Mouse (Mus musculus): ENCODE data around the gene Gm9821. TPM values are rescaled to one million over a fixed set of nuclear protein-coding genes. Genes with fewer than 3 reads are reported as not detected.

Gene Gm9821
- not detected for total RNA-seq (2023)

GRCm38 (mm10) chr2:91945483-91945882 lies at the start of gene Gm9821:
Gene Gm9821, plus strand, starts transcription at chr2:91945703.

GRCm38 (mm10) chr2:91926949-91927348 lies 18.6 kb upstream of the Gm9821 start, which contains the start of gene Chrm4:
Gene Chrm4, plus strand, starts transcription at chr2:91927249.

GRCm38 (mm10) chr2:91932160-91932711 lies 13.3 kb upstream of the Gm9821 start, which contains the start of gene Mdk:
Gene Mdk, minus strand, starts transcription at chr2:91932297.

GRCm38 (mm10) chr2:91975581-91976541 lies 30.4 kb downstream of the Gm9821 start, which contains the start of gene Dgkz:
Gene Dgkz, minus strand, starts transcription at chr2:91975864.

Other genes starting within 250 kb of the Gm9821 start
- 10 to 100 TPM; 23.5 to 23.6 TPM for gene Atg13, start 235.1 kb upstream of the Gm9821 start, total RNA-seq (2023)
- 1 to 10 TPM; 2.6 to 3.6 TPM for gene Harbi1, start 234.9 kb upstream of the Gm9821 start, total RNA-seq (2023)
- gene Ambra1, start 215.6 kb upstream of the Gm9821 start, total RNA-seq (2023) = 10 to 100 TPM; 32.3 to 34.1 TPM
- gene Chrm4, start 18.5 kb upstream of the Gm9821 start, total RNA-seq (2023) = not detected
- gene Mdk, start 13.4 kb upstream of the Gm9821 start, total RNA-seq (2023) = 1 to 10 TPM; 1.4 to 1.5 TPM
- gene Dgkz, start 30.2 kb downstream of the Gm9821 start, total RNA-seq (2023) = 100 to 1,000 TPM; 207 to 251 TPM
- 1 to 10 TPM; 2.0 to 2.8 TPM for gene Creb3l1, start 78.8 kb downstream of the Gm9821 start, total RNA-seq (2023)
- gene Phf21a, start 147.4 kb downstream of the Gm9821 start, total RNA-seq (2023) = 100 to 1,000 TPM; 106 to 116 TPM